Mouse (Mus musculus) heart, postnatal 0 days (tissue): ENCODE data around the gene Tmed8.

Experiments used
- CTCF ChIP-seq: IDR thresholded peaks from 2 replicates; pipeline ENCODE4 v1.5.1; 2016; ENCODE audit warnings: antibody characterized with exemption, control low read depth, low read depth
- EP300 ChIP-seq: IDR thresholded peaks from 2 replicates; pipeline ENCODE4 v1.6.1; 2016; ENCODE audit warnings: antibody characterized with exemption, low read depth

GRCm38 (mm10) chr12:87121918-87122589, 78.2 kb downstream of the Tmed8 start:
- TF ChIP-seq CTCF: no peak
- TF ChIP-seq EP300: no peak
